Mouse (Mus musculus) brown adipose tissue, adult 24 weeks (tissue): Measurements from ENCODE around the gene Trpc4. TPM values are rescaled to one million over a fixed set of nuclear protein-coding genes. Genes with fewer than 3 reads are reported as not detected.

Experiments
- H3K27ac ChIP-seq: fragments of 200-500 bp; replicated peaks from 2 replicates; pipeline ENCODE4 v1.5.1; 2012; ENCODE audit warnings: low read depth, mild to moderate bottlenecking, low read length
- H3K4me1 ChIP-seq: fragments of 200-500 bp; 2 replicates; pipeline ENCODE4 v1.6.1; 2012; ENCODE audit warnings: low read length, mixed read lengths; ENCODE audit not compliant: control insufficient read depth, insufficient read depth, insufficient read length
- H3K4me3 ChIP-seq: fragments of 200-500 bp; 2 replicates; pipeline ENCODE4 v1.5.1; 2012; ENCODE audit warnings: low read depth, mild to moderate bottlenecking, low read length, moderate library complexity; ENCODE audit not compliant: insufficient read depth
- polyA plus RNA-seq: library from polyadenylated mRNA; stranded (reverse); fragments of >200 nt; gene quantifications from 2 replicates; pipeline ENCODE4 v1.2.4, GENCODE M21; 2012; ENCODE audit not compliant: missing spikeins, insufficient read depth, insufficient read length

Gene Trpc4
- polyA plus RNA-seq, 1 experiment, result not detected

DNA sequence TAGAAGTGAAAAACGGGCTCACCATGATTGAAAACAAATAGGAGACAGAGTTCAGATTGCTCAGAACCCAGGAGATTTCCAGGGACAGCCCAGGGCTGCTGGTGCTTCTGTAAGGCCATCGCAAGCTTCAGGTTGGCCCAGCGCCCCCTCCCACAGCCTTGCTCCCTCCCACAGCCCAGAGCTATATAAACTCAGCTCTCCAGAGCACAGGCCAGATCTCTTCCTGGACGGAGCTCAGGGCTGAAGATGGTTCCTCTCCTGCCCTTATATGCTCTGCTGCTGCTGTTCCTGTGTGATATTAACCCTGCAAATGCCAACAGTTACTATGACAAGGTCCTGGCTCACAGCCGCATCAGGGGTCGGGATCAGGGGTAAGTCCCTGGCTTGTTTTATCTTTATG is 205.1 kb downstream of the Trpc4 start, which contains the start of gene Postn:
Postn (plus strand) TSS at position 213 of the 400 bp plus-strand sequence.
- Histone ChIP-seq H3K27ac (peak within 1 kb of the TSS; percentile 54), H3K4me1 (no peaks in the 10 kb centered on the region), H3K4me3 (peak within 1 kb of the TSS; percentile 51)

DNA sequence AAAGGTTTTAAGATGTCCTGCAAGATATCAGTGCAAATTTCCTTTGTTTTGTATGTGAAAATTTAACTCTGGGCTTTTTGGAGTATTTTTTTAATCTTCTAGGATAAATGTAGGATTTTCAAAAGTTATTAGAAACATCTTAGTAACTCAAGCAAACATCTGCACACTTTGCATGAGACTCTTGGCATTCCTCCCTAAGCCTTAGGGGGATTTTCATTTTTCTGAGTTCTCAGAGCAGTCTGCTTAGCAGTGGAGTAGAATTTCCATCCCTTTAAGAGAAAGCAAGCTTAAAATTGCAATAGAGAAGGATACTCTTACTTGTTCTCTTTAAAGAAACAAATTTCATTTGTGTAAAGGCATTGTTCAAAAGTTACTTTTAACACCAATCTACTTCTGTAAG is 205.8 kb downstream of the Trpc4 start:
- H3K27ac ChIP-seq, result no peak overlapping the region
- H3K4me3 ChIP-seq, result 0 out of 2 replicates have a peak overlapping the region, but pooled peaks have one; percentile 3

More for the DNA sequence above, 205.8 kb downstream of the Trpc4 start:
- H3K4me1 ChIP-seq, result no peaks in the 10 kb centered on the region

Other genes starting within 250 kb of the Trpc4 start
- gene Postn, start 205.1 kb downstream of the Trpc4 start, polyA plus RNA-seq, result 56.4 and 94.8 TPM in 2 replicates